Comparison of ENCODE assay signal across 1 mouse cellular context in genomic region chr2:128330833-128331232, GRCm38 (mm10).
TF ChIP-seq lines count a peak whose summit lies in the region.

No protein-coding gene starts in this region.

TF ChIP-seq in CH12.LX, 34 proteins besides CTCF, POLR2A, EP300 and RAD21 (continued from another document):
- no peak for TF ChIP-seq TBP (conservative IDR thresholded peaks at IDR 0.05; ENCODE audit: low read depth, low read length)
TF ChIP-seq in CH12.LX: peak in this region for 8.
